Mouse (Mus musculus): Measurements from ENCODE around the gene Gm17359.

The Gm17359 gene

GRCm38 (mm10) chr3:79336044-79336766 lies at the start of gene Gm17359:
Gene Gm17359 (plus strand): TSS chr3:79336661.
- no peak for DNase-seq (ENCODE audit: low spot score)

DNA sequence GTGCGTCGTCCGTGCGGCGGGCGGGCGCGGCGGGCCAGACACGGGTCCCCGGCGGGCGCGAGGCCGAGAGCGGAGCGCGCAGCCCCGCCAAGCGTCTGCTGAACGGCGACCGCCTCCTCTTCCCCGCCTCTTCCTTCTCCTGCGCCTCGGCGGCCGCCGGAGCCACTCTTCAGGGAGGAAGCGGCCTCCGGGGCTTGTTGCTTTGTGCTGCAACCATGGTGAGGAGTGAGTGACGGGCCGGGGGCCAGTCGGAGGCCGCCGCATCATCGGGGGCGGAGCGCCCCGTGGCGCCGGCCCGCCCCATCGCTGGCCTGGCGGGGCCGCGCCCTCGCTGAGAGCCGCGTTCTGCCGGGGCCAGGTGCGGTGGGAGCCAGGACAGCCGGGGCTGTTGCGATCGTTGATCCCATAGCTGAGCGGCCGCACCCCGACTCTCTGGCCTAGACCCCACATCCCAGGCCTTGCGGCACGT lies 49.3 kb upstream of the Gm17359 start:
- peak; percentile 91 for DNase-seq (ENCODE audit: low spot score)

GRCm38 (mm10) chr3:79287699-79288458 lies 48.6 kb upstream of the Gm17359 start:
- peak; percentile 17 for DNase-seq (ENCODE audit: low spot score)

GRCm38 (mm10) chr3:79289050-79289449 lies 47.4 kb upstream of the Gm17359 start:
- DNase-seq (ENCODE audit: low spot score) = peak; percentile 47

- no peak for DNase-seq (ENCODE audit: low spot score)
These were observed 43.4 kb upstream of the Gm17359 start for GRCm38 (mm10) chr3:79293023-79293422.

DNA sequence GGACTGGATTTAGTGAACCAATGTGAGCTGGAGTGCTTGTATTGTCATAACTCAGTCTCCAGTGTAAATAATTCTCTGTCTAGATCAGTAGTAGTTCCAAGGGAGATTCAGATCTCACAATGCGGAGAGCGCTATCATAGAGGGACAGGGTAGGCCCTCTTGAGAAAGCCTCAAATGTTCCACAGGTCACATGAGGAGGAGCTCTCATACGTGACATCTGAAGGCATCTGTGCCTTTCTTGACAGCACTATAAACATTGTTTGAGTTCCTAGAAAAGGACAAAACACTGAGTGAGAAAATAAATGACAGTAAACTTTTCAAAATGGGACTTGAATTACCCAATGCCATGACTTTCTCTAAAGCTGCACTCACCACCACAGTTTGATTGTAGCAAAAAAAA lies 41.8 kb upstream of the Gm17359 start:
- no peak for DNase-seq (ENCODE audit: low spot score)

- DNase-seq (ENCODE audit: low spot score) = no peak
These were observed 40.4 kb upstream of the Gm17359 start for GRCm38 (mm10) chr3:79296049-79296448.

DNA sequence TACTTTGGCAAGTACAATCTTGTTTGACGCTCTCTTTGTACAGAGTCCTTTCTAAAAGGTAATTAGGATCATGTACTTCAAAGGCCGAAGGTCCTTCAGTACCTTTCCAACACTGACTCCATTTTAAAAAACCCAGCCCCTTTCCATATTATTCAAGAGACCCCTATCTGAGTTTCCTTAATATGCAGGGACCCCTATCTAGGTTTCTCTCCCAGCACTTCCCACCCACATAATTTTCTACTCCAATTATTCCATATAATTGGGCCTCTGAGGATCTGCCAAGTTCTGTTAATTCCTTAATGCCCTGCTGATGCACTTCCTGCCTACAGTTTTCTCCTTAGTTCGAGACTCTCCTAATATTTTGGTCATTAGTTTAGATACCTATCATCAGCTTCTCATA lies 39.9 kb upstream of the Gm17359 start:
- DNase-seq (ENCODE audit: low spot score) = no peak

GRCm38 (mm10) chr3:79297281-79297680 lies 39.2 kb upstream of the Gm17359 start:
- DNase-seq (ENCODE audit: low spot score) = no peak

- DNase-seq (ENCODE audit: low spot score) = no peak
These were observed 37.1 kb upstream of the Gm17359 start for GRCm38 (mm10) chr3:79299401-79299800.

DNA sequence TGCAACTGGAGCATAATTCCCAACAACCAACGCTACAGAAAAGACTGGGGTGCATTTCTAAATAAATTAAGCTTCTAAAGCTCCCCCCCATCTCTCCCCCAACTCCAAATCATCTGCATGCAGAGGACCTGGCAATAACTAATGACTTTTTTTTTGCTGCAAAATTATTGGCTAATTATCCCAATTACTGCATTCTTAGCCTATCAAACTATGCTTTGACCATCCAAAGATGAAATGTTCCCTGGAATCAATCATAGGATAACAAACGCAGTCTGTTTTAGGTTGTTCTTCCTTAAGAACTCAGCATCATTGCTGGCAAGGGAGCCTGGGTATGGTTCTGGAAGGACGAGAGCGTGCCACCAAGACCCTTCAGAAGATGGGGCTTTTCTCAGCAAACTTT lies 27.9 kb upstream of the Gm17359 start:
- no peak for DNase-seq (ENCODE audit: low spot score)

DNA sequence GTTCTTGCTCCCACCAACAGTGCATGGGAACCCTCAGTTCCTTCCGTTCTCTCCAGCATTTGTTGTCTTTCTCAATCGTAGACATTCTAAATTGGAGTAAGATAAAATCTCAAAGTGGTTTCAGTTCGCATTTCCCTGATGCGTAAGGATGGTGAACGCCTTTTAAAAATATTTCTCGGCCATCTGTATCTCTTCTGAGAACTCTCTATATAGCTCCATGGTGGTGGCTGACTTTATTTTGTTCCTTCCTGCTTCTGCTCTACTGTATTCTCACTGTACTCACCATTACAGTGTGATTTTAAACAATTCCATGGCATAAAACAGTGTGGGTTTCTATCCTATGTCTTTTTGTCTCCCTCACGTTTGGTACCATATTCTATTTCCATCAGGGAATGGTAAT lies 26.3 kb upstream of the Gm17359 start:
- DNase-seq (ENCODE audit: low spot score) = no peak

DNA sequence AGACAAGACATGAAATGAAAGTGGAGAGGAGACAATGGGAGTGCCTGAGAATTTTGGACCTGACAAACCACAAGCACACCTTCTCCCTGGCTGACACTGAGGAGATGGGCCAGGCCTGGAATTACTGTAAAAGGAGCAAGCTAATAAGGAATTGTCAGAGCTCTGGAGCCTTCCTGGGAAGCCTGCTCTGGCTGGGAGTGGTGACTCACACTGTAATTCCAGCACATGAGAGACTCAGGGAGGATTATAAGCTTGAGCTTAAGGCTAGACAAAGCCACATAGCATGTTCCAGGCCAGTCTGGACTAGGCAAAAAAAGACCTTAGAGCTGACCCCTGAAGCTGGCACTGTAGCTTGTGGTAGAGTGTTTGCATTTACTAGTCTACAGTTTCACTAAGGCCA lies 24.6 kb upstream of the Gm17359 start:
- DNase-seq (ENCODE audit: low spot score) = no peak

- DNase-seq (ENCODE audit: low spot score) = peak; percentile 87
These were observed 22.3 kb upstream of the Gm17359 start for GRCm38 (mm10) chr3:79314006-79314698.

GRCm38 (mm10) chr3:79324697-79325526 lies 11.5 kb upstream of the Gm17359 start:
- no peak for DNase-seq (ENCODE audit: low spot score)

DNA sequence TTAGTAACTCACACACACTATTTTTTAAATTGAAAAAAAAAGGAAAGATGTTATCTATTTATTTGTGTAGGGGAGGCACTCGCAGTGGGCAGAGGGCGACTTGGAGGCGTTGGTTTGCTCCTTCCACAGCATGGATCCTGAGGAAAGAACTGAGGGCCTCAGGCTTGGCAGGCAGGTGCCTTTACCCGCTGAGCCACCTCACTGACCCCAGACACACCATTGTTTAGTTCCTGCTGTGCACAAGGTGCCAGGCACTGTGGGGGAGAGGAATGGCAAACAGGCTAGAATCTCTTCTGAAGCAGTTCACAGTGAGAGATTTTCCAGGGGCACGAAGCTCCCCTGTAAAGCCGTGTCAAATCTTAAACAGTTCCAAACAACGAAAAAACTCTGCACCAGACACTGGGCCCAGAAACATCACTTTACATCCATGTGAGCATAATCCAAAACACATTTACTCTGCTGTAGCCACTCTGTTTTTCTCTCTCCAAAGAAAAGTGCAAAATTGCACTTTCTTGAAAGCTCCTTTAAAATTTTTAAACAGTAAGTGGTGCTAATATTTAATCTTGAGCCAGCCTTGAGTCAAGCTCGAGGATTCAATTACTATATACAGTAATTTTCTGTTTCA lies 6.7 kb upstream of the Gm17359 start:
- no peak for DNase-seq (ENCODE audit: low spot score)

DNA sequence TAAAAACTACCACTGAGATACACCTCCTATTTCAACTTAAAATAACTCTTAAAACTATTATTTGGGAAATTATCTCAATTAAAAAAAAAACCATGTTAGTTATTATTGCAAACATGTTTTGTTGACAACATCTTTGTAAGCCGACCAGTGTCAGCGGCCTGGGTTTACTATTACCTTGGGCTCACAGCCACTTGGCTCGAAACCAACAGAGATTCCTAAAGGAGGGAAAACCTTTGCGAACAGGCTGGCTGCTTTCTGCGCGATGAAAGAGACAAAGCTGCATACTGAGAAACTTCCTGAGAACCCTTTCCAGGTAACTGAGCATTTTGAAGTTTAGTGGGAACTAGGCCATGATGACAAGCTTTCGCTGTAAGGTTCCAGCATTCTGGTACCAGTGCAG lies 3.4 kb upstream of the Gm17359 start:
- no peak for DNase-seq (ENCODE audit: low spot score)

DNA sequence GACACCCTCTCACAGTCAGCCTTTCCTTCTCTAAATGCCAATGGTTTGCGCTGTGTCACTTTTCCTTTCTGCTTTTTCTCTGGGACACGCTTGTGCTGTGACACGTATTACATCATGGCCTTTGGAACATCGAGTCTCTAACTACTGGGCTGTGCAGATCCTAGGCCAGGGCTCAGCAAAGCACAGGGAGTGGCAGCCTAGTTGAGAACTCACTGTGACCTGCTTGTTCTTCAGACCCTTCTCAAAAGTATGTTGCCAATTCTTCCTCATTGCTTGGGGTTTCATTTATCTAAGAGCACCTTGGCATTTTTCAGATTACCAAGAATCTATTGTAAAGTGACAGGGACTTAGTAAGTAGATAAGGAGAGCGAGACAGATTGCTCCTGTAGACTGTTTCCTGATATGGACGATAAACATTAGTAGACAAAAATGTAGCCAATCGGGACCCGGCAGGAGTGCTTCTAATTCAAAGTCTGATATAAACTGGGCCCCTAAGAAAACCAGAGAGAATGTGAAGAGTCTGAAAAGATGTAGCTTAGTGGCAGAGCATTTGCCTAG lies 2.7 kb upstream of the Gm17359 start:
- no peak for DNase-seq (ENCODE audit: low spot score)

- no peak for DNase-seq (ENCODE audit: low spot score)
These were observed 4.3 kb downstream of the Gm17359 start for GRCm38 (mm10) chr3:79340737-79341136.

GRCm38 (mm10) chr3:79342961-79343735 lies 6.7 kb downstream of the Gm17359 start:
- no peak for DNase-seq (ENCODE audit: low spot score)

All from left cerebral cortex, adult 11 months (tissue).